In genomic region chr14:76414862-76415780, GRCm38 (mm10) we compare ENCODE assay signal across 8 mouse cellular contexts. TPM values are rescaled to one million over a fixed set of nuclear protein-coding genes. Genes with fewer than 3 reads are reported as not detected.
DNase-seq lines count a peak whose midpoint lies in the region; ATAC-seq and TF ChIP-seq lines count a peak whose summit lies in the region.

TSS of gene Tsc22d1 (plus strand) at chr14:76414961.

- under 1% methylated on average over 89 of the region's 128 CpGs for WGBS in hindbrain, embryonic 15.5 days
- WGBS in limb, embryonic 10.5 days: 3% methylated on average over 120 of the region's 128 CpGs
- WGBS in midbrain, embryonic 16.5 days: under 1% methylated on average over 72 of the region's 128 CpGs

- peak within 1 kb of the TSS; percentile 93 for H3K4me2 ChIP-seq in hindbrain, embryonic 15.5 days
- H3K4me2 ChIP-seq in midbrain, embryonic 16.5 days (ENCODE audit: low read length): peak within 1 kb of the TSS; percentile 88

- H3K27ac ChIP-seq in cortical plate, adult 2 months (ENCODE audit: insufficient read depth, low read length): peak within 1 kb of the TSS; percentile 98
- peak within 1 kb of the TSS; percentile 100 for H3K27ac ChIP-seq in hindbrain, embryonic 15.5 days (replicated peaks)
- H3K27ac ChIP-seq in limb, embryonic 10.5 days: peak within 1 kb of the TSS; percentile 99
- peak within 1 kb of the TSS; percentile 100 for H3K27ac ChIP-seq in midbrain, embryonic 16.5 days (ENCODE audit: low read length)

- TF ChIP-seq POLR2A in cortical plate, adult 2 months (IDR thresholded peaks at IDR 0.05; ENCODE audit: extremely low read depth, insufficient read depth, low read length): no peak

- peaks cover 7% of the 10 kb centered on the region; the same call in 1 of the 2 replicates for H3K36me3 ChIP-seq in hindbrain, embryonic 15.5 days
- H3K36me3 ChIP-seq in limb, embryonic 10.5 days: peaks cover 30% of the 10 kb centered on the region
- H3K36me3 ChIP-seq in midbrain, embryonic 16.5 days (ENCODE audit: control insufficient read depth, insufficient read depth, low read length): peaks cover 13% of the 10 kb centered on the region; the same call in 1 of the 2 replicates

- H3K9me3 ChIP-seq in hindbrain, embryonic 15.5 days: no peaks in the 10 kb centered on the region
- no peaks in the 10 kb centered on the region for H3K9me3 ChIP-seq in limb, embryonic 10.5 days (replicated peaks)
- no peaks in the 10 kb centered on the region for H3K9me3 ChIP-seq in midbrain, embryonic 16.5 days (replicated peaks; ENCODE audit: control insufficient read depth, low read length, poor library complexity, severe bottlenecking)

- TF ChIP-seq CTCF in cortical plate, adult 2 months (IDR thresholded peaks at IDR 0.05; ENCODE audit: extremely low read depth, insufficient read depth, low read length): no peak

- peak within 1 kb of the TSS; percentile 49 for H3K4me3 ChIP-seq in cortical plate, adult 2 months (ENCODE audit: insufficient read depth, low read length)
- peak within 1 kb of the TSS; percentile 75 for H3K4me3 ChIP-seq in hindbrain, embryonic 15.5 days
- H3K4me3 ChIP-seq in limb, embryonic 10.5 days: peak within 1 kb of the TSS; percentile 94
- peak within 1 kb of the TSS; percentile 98 for H3K4me3 ChIP-seq in midbrain, embryonic 16.5 days (ENCODE audit: low read depth, low read length)

- H3K9ac ChIP-seq in hindbrain, embryonic 15.5 days: peak within 1 kb of the TSS; percentile 94
- H3K9ac ChIP-seq in midbrain, embryonic 16.5 days (ENCODE audit: low read depth, low read length): peak within 1 kb of the TSS; percentile 99

- DNase-seq in right cerebral cortex, adult 18-20 months: peak; percentile 47
- no peak for DNase-seq in right cerebral cortex, postnatal 25 days
- DNase-seq in gastrocnemius, postnatal 25 days: no peak
- no peak for DNase-seq in limb, embryonic 10.5 days (ENCODE audit: low spot score)
- DNase-seq in thymus, postnatal 25 days: peak; percentile 60

- H3K27me3 ChIP-seq in hindbrain, embryonic 15.5 days: no peaks in the 10 kb centered on the region
- H3K27me3 ChIP-seq in limb, embryonic 10.5 days (ENCODE audit: low read depth, poor library complexity, severe bottlenecking): no peaks in the 10 kb centered on the region
- no peaks in the 10 kb centered on the region for H3K27me3 ChIP-seq in midbrain, embryonic 16.5 days (ENCODE audit: control insufficient read depth, insufficient read depth, low read depth, low read length)

- peaks cover 4% of the 10 kb centered on the region for H3K4me1 ChIP-seq in cortical plate, adult 2 months (ENCODE audit: control insufficient read depth, insufficient read depth, low read length)
- peaks cover 41% of the 10 kb centered on the region for H3K4me1 ChIP-seq in hindbrain, embryonic 15.5 days (replicated peaks)
- H3K4me1 ChIP-seq in limb, embryonic 10.5 days: peaks cover 52% of the 10 kb centered on the region
- peaks cover 40% of the 10 kb centered on the region for H3K4me1 ChIP-seq in midbrain, embryonic 16.5 days (ENCODE audit: control insufficient read depth, insufficient read depth, low read length)

- no peak for ATAC-seq in hindbrain, embryonic 15.5 days (ENCODE audit: low FRiP score, low read depth)
- peak; percentile 9 for ATAC-seq in midbrain, embryonic 16.5 days

RNA-seq across cellular contexts. Expression of gene Tsc22d1, which starts in this region (rescaled TPM):
- polyA plus RNA-seq in cortical plate, adult 2 months (2012; rRNA removed): 463 and 478 TPM in 2 replicates
- total RNA-seq in gastrocnemius, postnatal 25 days (2021): 100 to 1,000 TPM in 1 of 2 experiments, 10 to 100 TPM in 1; 95.3 to 104 TPM
- polyA plus RNA-seq in hindbrain, embryonic 15.5 days (2015; fragmentation: Nextera tagmentation; extraction: Ambion mirVana): 767 and 770 TPM in 2 replicates
- 316 and 343 TPM in 2 replicates for polyA plus RNA-seq in limb, embryonic 10.5 days (2016; fragmentation: Nextera tagmentation; extraction: Ambion mirVana)
- 738 and 762 TPM in 2 replicates for polyA plus RNA-seq in midbrain, embryonic 16.5 days (2015; fragmentation: Nextera tagmentation; extraction: Ambion mirVana)

Comparison
In these comparisons a context has a peak if more than half of its experiments do, and no peak if none do; other contexts are left out.
1. DNase-seq: peak in right cerebral cortex, adult 18-20 months (single experiment) and thymus, postnatal 25 days (single experiment); none in right cerebral cortex, postnatal 25 days (single experiment), gastrocnemius, postnatal 25 days (single experiment) and limb, embryonic 10.5 days (single experiment).
2. Peak in every context shown above with its lines, with median percentiles within 50 percentile points of each other: H3K27ac ChIP-seq and H3K4me3 ChIP-seq.